Mouse (Mus musculus) embryo, embryonic 10 days (tissue): ENCODE data around the gene Col15a1.
A peak's percentile ranks its signal among the peaks of the same experiment; 100 is the strongest.

Experiments
- DNase-seq: peaks from one replicate; pipeline ENCODE4 v3.0.0-alpha.2; 2015; ENCODE audit warnings: low spot score

Col15a1 gene

GRCm38 (mm10) chr4:47230498-47230897 is 22.5 kb downstream of the Col15a1 start:
- DNase-seq: no peak

- no peak for DNase-seq
Observed at GRCm38 (mm10) chr4:47231322-47231721, 23.4 kb downstream of the Col15a1 start.

GRCm38 (mm10) chr4:47233192-47233835 is 25.4 kb downstream of the Col15a1 start:
- DNase-seq: no peak

- peak; percentile 70 for DNase-seq
Observed at GRCm38 (mm10) chr4:47234667-47235267, 26.8 kb downstream of the Col15a1 start.

GRCm38 (mm10) chr4:47235312-47235711 is 27.4 kb downstream of the Col15a1 start:
- DNase-seq: no peak

GRCm38 (mm10) chr4:47236104-47236503 is 28.1 kb downstream of the Col15a1 start:
- DNase-seq: no peak

- peak; percentile 27 for DNase-seq
Observed at GRCm38 (mm10) chr4:47237220-47237619, 29.3 kb downstream of the Col15a1 start.

- no peak for DNase-seq
Observed at GRCm38 (mm10) chr4:47239114-47239513, 31.2 kb downstream of the Col15a1 start.

GRCm38 (mm10) chr4:47240901-47241300 is 32.9 kb downstream of the Col15a1 start:
- DNase-seq: no peak

GRCm38 (mm10) chr4:47242127-47242526 is 34.2 kb downstream of the Col15a1 start:
- peak; percentile 28 for DNase-seq

GRCm38 (mm10) chr4:47244651-47245050 is 36.7 kb downstream of the Col15a1 start:
- no peak for DNase-seq

GRCm38 (mm10) chr4:47245621-47246020 is 37.7 kb downstream of the Col15a1 start:
- no peak for DNase-seq

- peak; percentile 73 for DNase-seq
Observed at GRCm38 (mm10) chr4:47246811-47247210, 38.9 kb downstream of the Col15a1 start.

GRCm38 (mm10) chr4:47247574-47247973 is 39.6 kb downstream of the Col15a1 start:
- no peak for DNase-seq

- no peak for DNase-seq
Observed at GRCm38 (mm10) chr4:47249193-47249592, 41.2 kb downstream of the Col15a1 start.

GRCm38 (mm10) chr4:47251069-47251468 is 43.1 kb downstream of the Col15a1 start:
- peak; percentile 76 for DNase-seq

GRCm38 (mm10) chr4:47251693-47252435 is 43.9 kb downstream of the Col15a1 start:
- DNase-seq: no peak

- no peak for DNase-seq
Observed at GRCm38 (mm10) chr4:47252627-47253026, 44.7 kb downstream of the Col15a1 start.

GRCm38 (mm10) chr4:47255641-47256040 is 47.7 kb downstream of the Col15a1 start:
- peak; percentile 79 for DNase-seq

- no peak for DNase-seq
Observed at GRCm38 (mm10) chr4:47258201-47258600, 50.2 kb downstream of the Col15a1 start.

GRCm38 (mm10) chr4:47261049-47261448 is 53.1 kb downstream of the Col15a1 start:
- no peak for DNase-seq

- no peak for DNase-seq
Observed at GRCm38 (mm10) chr4:47261919-47262318, 54.0 kb downstream of the Col15a1 start.

GRCm38 (mm10) chr4:47265555-47265954 is 57.6 kb downstream of the Col15a1 start:
- no peak for DNase-seq
